Mouse (Mus musculus) liver, postnatal 0 days (tissue): ENCODE data around the gene Anxa8.

Source experiments
- CTCF ChIP-seq: sonication (generic); IDR thresholded peaks from 2 replicates; pipeline ENCODE4 v1.5.1; 2016; ENCODE audit warnings: antibody characterized with exemption, low read depth
- EP300 ChIP-seq: IDR thresholded peaks from 2 replicates; pipeline ENCODE4 v1.6.1; 2016; ENCODE audit warnings: antibody characterized with exemption, low read depth, mild to moderate bottlenecking

- TF ChIP-seq CTCF, result no peak
- no peak for TF ChIP-seq EP300
These were observed 21.8 kb downstream of the Anxa8 start for GRCm38 (mm10) chr14:34107594-34107993.
